Mouse (Mus musculus) c-Kit-positive CD71-positive TER-119-negative erythroid progenitor cells, embryonic 14.5 days (primary cell): ENCODE results near the gene Wfdc15a.

Source experiments
- DNase-seq: peaks from one replicate; pipeline ENCODE4 v3.0.0-alpha.2; 2013; ENCODE audit warnings: low read depth

Wfdc15a gene

DNA sequence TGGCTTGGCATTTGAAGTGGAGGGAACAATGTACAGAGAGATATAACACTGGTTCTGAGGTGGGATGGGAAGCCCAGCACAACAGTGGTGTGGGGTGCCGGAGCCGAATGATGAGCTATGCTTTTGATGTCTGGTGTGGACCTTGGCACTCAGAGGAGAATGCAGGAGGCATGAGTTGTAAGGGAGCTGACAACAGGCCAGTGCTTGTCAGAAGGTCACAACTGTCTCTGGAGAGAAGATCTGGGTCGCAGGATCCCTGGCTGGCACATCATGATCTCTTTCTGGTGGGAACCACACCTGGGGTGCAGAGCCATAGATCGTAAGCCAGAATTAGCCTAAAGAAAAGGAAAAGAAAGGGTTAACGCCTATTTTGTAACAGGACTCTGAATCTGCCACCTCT is 22.1 kb downstream of the Wfdc15a start:
- no peak for DNase-seq

GRCm38 (mm10) chr2:164175850-164176249 is 24.1 kb downstream of the Wfdc15a start:
- DNase-seq, result no peak

GRCm38 (mm10) chr2:164174649-164175395 is 25.1 kb downstream of the Wfdc15a start:
- no peak for DNase-seq

DNA sequence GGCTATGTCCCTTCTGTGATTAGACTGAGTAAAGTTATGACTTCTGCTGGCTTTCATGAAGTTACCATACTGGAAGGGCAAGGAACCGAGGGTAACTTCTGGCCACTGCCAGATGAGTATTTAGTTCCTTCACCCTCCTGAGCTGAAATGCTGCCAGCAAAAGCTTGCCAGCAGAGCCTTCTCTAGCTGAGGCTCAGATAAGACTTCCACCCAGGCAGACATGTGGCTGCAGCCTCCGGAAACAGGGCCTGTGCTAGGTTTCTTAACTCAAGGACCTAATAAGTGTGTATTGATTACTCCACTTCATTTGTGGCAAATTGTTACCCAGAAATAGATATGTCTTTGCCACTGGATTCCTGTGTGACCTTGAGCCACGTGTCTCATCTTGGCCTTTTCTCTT is 26.5 kb downstream of the Wfdc15a start:
- DNase-seq, result no peak

DNA sequence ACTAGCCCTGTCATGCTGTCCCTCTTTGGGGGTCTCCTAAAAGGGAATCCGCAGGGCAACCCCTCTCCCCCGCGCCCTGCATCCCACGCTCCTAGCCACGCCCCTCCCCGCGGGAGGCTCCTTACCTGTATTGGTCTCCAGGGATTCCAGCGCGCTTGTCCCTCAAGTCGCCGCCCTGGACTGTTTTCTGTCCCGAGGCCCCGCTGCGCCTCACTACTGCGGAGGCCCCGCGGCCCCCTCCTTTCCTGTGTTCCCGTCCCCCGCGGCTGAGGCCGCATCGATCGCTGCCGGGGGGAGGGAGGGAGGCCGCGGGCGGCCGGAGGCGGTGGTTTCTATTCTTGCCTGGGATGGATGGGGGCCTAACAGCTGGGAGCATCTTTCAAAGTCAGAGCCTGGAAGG is 29.0 kb downstream of the Wfdc15a start, which contains the start of gene Kcns1:
Gene Kcns1 (minus strand): TSS at position 212 of the 400 bp plus-strand sequence.
- no peak for DNase-seq

DNA sequence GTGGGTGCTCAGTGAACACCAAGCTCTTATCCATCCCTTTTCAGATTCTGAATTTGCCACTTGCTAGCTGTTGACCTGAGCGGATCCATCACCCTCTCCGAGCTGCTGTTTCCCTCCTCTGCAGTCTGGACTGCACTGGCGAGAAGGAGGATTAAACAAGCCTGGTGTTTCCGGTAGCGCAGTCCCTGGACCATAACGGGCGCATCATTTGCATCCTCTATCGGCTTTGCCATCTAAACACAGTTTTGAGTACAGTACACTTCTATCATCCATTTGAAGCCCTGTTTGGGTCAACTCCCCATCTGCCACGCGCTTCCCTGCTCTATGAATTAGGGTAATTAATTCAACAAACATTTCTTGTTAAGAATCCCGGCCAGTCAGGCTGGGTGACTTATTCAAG is 29.6 kb downstream of the Wfdc15a start:
- no peak for DNase-seq

- no peak for DNase-seq
Measured at GRCm38 (mm10) chr2:164168571-164168946, 31.4 kb downstream of the Wfdc15a start.

GRCm38 (mm10) chr2:164167752-164168570 is 32.0 kb downstream of the Wfdc15a start:
- DNase-seq, result no peak

GRCm38 (mm10) chr2:164164941-164165340 is 35.0 kb downstream of the Wfdc15a start:
- DNase-seq, result no peak

DNA sequence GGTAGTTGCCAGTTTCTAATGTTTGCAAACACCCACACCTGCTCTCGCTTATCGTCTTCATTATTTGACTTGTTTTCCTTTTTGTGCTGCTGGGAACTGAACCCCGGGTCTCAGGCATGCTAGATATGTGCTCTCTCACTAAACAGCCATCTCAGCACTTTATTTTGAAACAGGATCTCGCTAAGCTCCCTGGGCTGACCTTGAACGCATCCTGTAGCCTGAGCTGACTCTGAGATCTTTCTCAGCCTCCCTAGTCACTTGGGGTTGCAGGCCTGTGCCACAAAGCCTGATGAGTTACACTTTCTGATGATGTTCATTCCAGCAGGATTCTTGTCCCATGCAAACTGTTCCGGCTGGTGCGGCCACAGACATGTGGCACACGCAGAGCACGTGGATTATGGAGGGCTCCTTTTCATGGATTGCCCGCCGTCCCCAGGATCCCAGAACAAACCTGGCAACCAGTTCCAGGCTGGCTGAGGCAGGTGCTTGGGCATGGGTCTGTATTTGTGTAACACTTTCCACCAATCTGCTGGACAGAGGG is 38.3 kb downstream of the Wfdc15a start:
- DNase-seq, result no peak

GRCm38 (mm10) chr2:164158838-164159237 is 41.1 kb downstream of the Wfdc15a start:
- no peak for DNase-seq

DNA sequence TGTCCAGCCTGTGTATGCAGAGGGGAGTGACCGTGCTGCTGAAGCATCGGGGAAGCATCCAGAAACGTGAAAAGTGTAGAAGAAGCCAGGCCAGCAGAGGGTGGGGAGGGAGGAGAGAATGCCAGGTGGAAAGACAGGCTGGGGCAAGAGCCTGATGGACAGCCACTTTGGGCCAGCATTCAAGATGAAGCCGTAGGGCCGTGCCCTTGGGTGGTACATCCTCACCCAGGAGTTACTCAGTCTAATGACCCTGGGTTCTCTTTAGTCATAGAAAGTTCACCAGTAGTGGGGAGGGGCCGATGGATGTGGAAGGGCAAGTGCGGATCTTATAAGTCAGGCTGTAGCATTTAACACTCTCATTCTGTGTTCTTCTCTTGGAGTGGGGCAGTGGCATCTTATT is 43.8 kb downstream of the Wfdc15a start:
- no peak for DNase-seq

DNA sequence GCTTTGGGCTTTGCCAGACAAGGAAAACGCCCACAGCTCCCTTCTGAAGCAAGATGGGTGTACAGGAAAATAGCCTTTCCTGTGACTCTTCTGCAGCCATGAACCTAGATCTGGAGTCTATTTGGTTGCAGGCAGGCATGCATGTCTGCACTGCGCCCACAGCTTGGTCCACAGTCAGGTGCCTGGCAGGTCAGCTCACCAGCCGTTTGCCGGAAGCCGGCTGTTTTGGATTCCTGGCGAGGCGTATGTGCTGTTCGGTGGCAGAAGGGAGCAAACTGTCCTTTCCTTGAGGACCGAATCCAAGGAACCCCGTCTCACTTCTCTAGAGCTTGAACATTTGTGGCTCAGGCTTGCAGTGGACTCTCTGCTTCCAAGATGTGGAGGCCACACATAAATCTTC is 45.9 kb downstream of the Wfdc15a start:
- DNase-seq, result no peak

DNA sequence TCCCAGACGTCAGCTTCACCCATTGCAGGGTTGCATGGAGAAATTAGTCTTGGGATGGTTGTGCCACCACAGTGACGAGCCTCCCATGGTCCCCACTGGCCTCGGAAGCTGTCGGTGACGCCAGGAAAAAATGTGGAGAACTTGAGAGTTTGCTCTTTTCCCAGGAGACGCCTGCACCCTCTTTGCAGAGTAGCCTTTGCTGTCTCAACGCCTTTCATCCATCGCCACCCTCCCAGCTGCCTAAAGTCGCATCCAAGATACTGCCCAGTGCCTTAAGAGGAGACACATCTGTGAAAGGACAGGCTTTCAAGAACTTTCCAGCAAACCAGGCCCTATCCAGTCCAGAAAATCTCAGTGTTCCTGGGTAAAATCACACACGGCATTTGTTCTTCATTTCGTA is 47.6 kb downstream of the Wfdc15a start:
- DNase-seq, result no peak

GRCm38 (mm10) chr2:164150086-164150760 is 49.7 kb downstream of the Wfdc15a start:
- no peak for DNase-seq
